Mouse (Mus musculus) myocyte (in vitro differentiated cells): ENCODE data around the gene Ttyh2.

Experiments used
- CEBPB ChIP-seq: IDR thresholded peaks from 2 replicates; pipeline ENCODE4 v1.6.1; 2011; ENCODE audit warnings: mild to moderate bottlenecking, moderate library complexity; ENCODE audit not compliant: poor library complexity, insufficient read depth, severe bottlenecking
- E2F4 ChIP-seq: IDR thresholded peaks from one replicate; pipeline ENCODE4 v1.6.1; 2011; ENCODE audit warnings: mild to moderate bottlenecking, control low read depth, moderate library complexity; ENCODE audit not compliant: insufficient read depth
- POLR2A ChIP-seq: IDR thresholded peaks from one replicate; pipeline ENCODE4 v1.6.1; 2011; ENCODE audit warnings: low read depth, mild to moderate bottlenecking, control low read depth, moderate library complexity; ENCODE audit not compliant: insufficient read length
- SRF ChIP-seq: IDR thresholded peaks from one replicate; pipeline ENCODE4 v1.6.1; 2011; ENCODE audit warnings: low read depth; ENCODE audit not compliant: control insufficient read depth, insufficient read length

DNA sequence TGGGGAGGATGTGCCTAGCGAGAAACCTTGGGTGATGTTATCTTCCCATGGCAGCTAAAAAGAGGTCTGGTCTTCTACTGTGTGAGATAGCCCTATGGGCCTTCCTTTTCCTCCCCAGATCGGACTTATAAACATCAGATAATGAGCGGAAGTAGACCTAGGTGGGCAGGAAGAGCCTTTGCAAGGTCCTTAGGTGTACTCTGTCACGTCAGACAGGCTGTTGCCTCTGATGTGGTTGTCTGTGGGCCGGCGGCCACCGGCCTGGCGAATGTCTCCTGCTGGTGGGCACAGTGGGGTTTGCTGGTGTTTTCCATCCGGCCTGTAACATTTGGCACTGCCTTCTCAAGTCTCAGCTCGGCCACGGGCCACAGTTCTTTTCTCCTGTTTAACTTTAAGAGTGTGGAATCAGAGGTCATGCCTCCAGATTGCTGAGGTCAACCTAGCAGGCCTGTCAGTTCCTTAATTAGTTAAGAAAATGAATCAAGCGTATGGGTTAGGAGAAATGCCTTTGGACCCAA lies 5.5 kb upstream of the Ttyh2 start:
- TF ChIP-seq POLR2A (no peak), SRF (no peak), CEBPB (no peak), E2F4 (no peak)
